Mouse (Mus musculus): ENCODE results near the gene Usp20.

Usp20 gene

DNA sequence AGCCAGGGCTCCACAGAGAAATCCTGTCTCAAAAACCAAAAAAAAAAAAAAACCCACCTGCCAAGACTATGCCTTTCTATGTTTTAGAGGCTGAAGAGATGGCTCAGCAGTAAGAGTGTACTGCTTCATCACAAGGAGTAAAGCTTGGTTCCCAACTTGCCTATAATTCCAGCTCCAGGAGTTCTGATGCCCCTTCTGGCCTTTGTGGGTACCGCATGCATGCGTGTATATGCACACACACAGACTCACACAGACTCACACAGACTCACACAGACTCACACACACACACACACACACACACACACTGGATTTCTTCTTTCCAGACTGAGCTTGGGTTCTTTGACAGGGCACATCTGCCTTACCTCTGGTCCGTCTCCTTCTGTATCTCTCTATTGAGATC is 58.0 kb downstream of the Usp20 start:
- DNase-seq (ENCODE audit: low spot score), result no peak

GRCm38 (mm10) chr2:31040487-31040886 is 58.4 kb downstream of the Usp20 start:
- DNase-seq (ENCODE audit: low spot score), result no peak

DNA sequence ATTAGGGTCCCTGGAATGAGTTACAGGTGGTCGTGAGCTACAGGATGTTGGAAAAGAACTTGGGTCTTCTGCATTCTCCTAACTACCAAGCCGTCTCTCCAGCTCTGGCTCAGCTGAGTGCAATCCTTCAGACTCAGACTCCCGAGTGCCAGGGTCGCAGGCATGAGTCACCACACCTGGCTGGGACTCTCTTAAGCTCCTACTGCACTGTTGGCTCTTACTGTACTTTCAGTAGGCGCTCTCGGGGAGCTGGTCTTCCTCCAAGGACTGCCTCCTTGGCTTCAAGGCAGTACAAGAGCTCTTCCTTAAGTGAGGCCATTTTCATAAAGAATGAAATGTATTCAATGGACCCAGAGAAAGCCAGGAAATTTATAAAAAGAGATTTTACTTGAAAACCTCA is 59.3 kb downstream of the Usp20 start:
- DNase-seq (ENCODE audit: low spot score), result no peak

- no peak for DNase-seq (ENCODE audit: low spot score)
Observed at GRCm38 (mm10) chr2:31042881-31043280, 60.8 kb downstream of the Usp20 start.

- no peak for DNase-seq (ENCODE audit: low spot score)
Observed at GRCm38 (mm10) chr2:31043856-31044255, 61.8 kb downstream of the Usp20 start.

DNA sequence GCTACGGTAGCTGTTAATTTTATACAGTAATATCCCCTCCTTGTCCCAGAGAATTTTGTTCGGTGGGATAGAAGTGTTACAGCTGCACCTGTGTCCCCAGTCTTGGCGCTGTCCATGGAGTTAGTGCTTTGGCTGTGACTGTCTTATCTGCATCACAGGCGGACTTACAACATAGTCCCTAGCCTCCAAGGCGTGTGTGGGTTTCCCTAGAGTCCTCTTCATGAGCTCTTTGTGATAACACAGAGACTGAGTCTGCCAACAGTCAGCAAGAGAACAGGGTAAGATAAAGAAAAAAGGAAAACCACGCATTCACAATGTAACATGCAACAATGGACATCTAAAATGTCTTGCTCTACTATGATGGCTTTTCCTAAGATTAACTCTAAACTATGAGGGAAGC is 66.0 kb downstream of the Usp20 start:
- no peak for DNase-seq (ENCODE audit: low spot score)

DNA sequence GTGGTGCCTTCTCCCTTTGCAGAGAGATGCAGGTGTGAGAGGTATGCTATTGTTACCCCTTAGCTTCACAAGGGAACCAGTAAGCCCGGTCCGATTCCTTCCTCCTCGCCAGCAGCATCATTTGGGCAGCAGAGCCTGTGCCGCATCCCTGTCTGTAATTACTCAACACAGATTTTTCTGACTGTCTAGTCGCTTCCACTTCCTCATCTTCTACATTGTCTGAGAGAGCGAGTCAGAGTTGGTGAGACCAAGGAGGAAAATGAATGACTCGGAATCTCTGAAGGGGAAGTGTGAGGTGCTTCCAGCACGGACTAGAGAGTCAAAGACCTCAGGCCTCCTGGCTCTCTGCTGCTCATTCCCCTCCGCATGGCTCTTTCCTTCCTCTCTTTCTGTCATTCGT is 70.4 kb downstream of the Usp20 start:
- DNase-seq (ENCODE audit: low spot score), result no peak

- no peak for DNase-seq (ENCODE audit: low spot score)
Observed at GRCm38 (mm10) chr2:31053426-31053825, 71.3 kb downstream of the Usp20 start.

DNA sequence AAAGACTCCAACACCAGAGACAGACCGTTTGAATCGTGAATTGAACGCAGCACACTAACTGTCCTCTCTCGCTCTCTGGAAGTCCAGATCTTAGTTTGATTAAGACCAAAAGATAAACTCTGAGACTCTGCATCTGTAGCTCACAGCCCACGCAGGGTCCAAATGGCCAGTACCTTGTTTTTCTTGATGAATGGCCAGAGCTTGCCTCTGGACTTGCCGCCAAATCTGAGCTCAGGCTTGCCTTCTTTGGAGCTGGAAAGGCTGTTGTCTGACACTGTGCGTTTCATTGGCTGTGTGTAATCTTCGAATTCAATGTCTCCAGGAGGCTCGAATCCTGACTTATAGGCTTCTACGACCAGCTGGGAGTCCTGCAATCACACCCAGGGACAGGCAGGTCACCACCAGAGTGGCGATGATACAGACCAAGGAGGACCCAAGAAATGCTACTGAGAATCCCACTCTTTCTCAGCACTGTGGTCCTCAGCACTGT is 71.8 kb downstream of the Usp20 start:
- no peak for DNase-seq (ENCODE audit: low spot score)

DNA sequence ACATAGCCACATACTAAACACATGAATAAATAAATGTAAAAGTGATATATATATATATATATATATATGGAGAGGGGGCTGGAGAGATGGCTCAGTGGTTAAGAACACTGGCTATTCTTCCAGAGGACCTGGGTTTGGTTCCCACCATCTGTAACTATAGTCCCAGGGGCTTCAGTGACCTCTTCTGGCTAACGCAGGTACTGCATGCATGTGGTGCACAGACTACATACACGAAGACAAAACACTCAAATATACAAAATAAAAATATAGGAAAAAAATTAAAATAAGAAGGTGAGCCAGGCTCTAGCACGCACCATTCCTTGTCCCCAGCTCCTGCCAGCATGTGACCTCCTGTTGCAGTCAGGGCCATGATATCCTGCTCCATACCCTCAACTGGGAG is 74.0 kb downstream of the Usp20 start:
- no peak for DNase-seq (ENCODE audit: low spot score)

DNA sequence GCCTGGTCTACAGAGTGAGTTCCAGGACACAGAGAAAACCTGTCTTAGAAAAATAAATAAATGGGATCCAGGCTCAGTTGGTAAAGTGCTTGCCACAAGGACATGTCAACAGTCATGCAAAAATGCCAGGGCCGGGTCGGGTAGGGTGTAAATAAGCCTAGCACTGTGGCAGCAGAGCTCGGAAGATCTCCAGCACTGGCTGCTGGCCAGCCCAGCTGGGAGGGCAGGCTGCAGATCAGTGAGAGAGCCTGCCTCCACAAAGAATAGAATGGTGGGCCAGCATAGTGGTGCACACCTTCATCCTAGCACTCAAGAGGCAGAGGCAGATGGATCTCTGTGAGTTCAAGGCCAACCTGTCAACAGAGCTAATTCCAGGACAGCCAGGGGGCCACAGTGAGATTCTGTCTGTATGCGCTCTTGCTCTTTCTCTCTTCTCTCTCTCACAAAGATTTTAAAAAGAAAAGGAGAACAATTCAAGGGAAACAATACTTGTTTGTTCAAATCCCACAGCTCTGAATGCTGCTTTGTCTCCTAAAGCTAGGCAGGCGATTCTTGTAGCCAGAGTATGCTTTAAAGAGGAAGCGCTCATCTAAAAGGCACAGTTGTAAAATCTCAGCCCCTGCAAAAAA is 75.6 kb downstream of the Usp20 start:
- no peak for DNase-seq (ENCODE audit: low spot score)

DNA sequence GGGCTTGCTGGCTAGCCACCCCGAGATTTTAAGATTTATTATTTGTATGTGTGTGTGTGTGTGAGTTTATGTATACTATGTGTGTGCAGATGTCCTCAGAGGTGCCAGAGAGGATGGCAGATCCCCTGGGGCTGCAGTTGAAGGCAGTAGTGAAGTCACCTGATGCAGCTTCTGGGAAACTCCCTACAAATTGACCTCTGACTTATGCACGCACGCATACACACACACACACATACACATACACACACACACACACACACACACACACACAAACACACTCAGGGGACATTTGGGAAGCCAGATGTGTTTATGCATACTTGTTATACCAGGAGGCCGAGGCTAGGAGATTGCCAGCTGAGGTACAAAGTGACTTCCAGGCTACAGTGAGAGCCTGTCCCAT is 76.4 kb downstream of the Usp20 start:
- no peak for DNase-seq (ENCODE audit: low spot score)

GRCm38 (mm10) chr2:31060271-31060670 is 78.2 kb downstream of the Usp20 start:
- no peak for DNase-seq (ENCODE audit: low spot score)

GRCm38 (mm10) chr2:31060787-31061730 is 79.0 kb downstream of the Usp20 start:
- DNase-seq (ENCODE audit: low spot score), result no peak

GRCm38 (mm10) chr2:31061868-31062628 is 80.0 kb downstream of the Usp20 start:
- DNase-seq (ENCODE audit: low spot score), result no peak

- no peak for DNase-seq (ENCODE audit: low spot score)
Observed at GRCm38 (mm10) chr2:31066019-31066789, 84.1 kb downstream of the Usp20 start.

- DNase-seq (ENCODE audit: low spot score), result no peak
Observed at GRCm38 (mm10) chr2:31067059-31067595, 85.0 kb downstream of the Usp20 start.

- DNase-seq (ENCODE audit: low spot score), result no peak
Observed at GRCm38 (mm10) chr2:31067696-31068245, 85.7 kb downstream of the Usp20 start.

GRCm38 (mm10) chr2:31068246-31069113 is 86.4 kb downstream of the Usp20 start:
- no peak for DNase-seq (ENCODE audit: low spot score)

GRCm38 (mm10) chr2:31069114-31069445 is 87.0 kb downstream of the Usp20 start:
- DNase-seq (ENCODE audit: low spot score), result no peak

Data from urinary bladder, postnatal 14 days (tissue).